Mouse (Mus musculus) stomach, embryonic 14.5 days (tissue): ENCODE results near the gene Nfs1. TPM values are rescaled to one million over a fixed set of nuclear protein-coding genes. Genes with fewer than 3 reads are reported as not detected.
"Not testable (repeated sequence)": the region's sequence is repeated elsewhere in the genome, so short reads cannot be mapped to it uniquely, and the experiment has no call there.

Experiments used
- ATAC-seq: fragments of 200-750 bp; cut with Nextera tagmentation; 2 replicates; pipeline ENCODE4 v1.8.0; 2017; ENCODE audit warnings: low read depth, moderate TSS enrichment; ENCODE audit not compliant: insufficient number of reproducible peaks, insufficient read depth, low FRiP score
- H3K27ac ChIP-seq: fragments of 300-500 bp; sonication (generic); 2 replicates; pipeline ENCODE4 v1.5.1; 2014; ENCODE audit warnings: mild to moderate bottlenecking, low read length, moderate library complexity, mixed read lengths
- H3K27me3 ChIP-seq: fragments of 300-500 bp; sonication (generic); 2 replicates; pipeline ENCODE4 v1.6.1; 2014; ENCODE audit warnings: low read length, control low read depth, mixed read lengths; ENCODE audit not compliant: control insufficient read depth, insufficient read depth
- H3K36me3 ChIP-seq: fragments of 300-500 bp; sonication (generic); 2 replicates; pipeline ENCODE4 v1.6.1; 2014; ENCODE audit warnings: mild to moderate bottlenecking, control low read depth, low read length, moderate library complexity, mixed read lengths; ENCODE audit not compliant: control insufficient read depth, insufficient read depth
- H3K4me1 ChIP-seq: fragments of 300-500 bp; sonication (generic); 2 replicates; pipeline ENCODE4 v1.6.1; 2014; ENCODE audit warnings: low read length, control low read depth, mixed read lengths; ENCODE audit not compliant: control insufficient read depth, insufficient read depth
- H3K4me2 ChIP-seq: fragments of 300-500 bp; sonication (generic); replicated peaks from 2 replicates; pipeline ENCODE4 v1.6.1; 2014; ENCODE audit warnings: low read depth, low read length, control low read depth
- H3K4me3 ChIP-seq: fragments of 300-500 bp; sonication (generic); 2 replicates; pipeline ENCODE4 v1.5.1; 2014; ENCODE audit warnings: low read depth, low read length, control low read depth
- H3K9ac ChIP-seq: fragments of 300-500 bp; sonication (generic); replicated peaks from 2 replicates; pipeline ENCODE4 v1.6.1; 2014; ENCODE audit warnings: low read depth, mild to moderate bottlenecking, control low read depth, low read length, moderate library complexity, mixed read lengths
- H3K9me3 ChIP-seq: fragments of 300-500 bp; sonication (generic); 2 replicates; pipeline ENCODE4 v1.6.1; 2016; ENCODE audit warnings: low read depth, low read length, control low read depth; ENCODE audit not compliant: control insufficient read depth
- whole genome bisulfite sequencing: fragments of 180-500 bp; shearing (Covaris S2); extraction: QIAGEN DNeasy Blood & Tissue Kit; methylation state at CpG from one replicate; pipeline ENCODE4 v1.1.7; 2014; 5-methylcytosine and 5-hydroxymethylcytosine counted together
- polyA plus RNA-seq: library from polyadenylated mRNA; unstranded; fragments of >200 nt; fragmentation: Nextera tagmentation; extraction: Ambion mirVana; gene quantifications from 2 replicates; pipeline ENCODE4 v1.2.1, GENCODE M21; 2014

The Nfs1 gene
- 41.5 and 44.6 TPM in 2 replicates for polyA plus RNA-seq

DNA sequence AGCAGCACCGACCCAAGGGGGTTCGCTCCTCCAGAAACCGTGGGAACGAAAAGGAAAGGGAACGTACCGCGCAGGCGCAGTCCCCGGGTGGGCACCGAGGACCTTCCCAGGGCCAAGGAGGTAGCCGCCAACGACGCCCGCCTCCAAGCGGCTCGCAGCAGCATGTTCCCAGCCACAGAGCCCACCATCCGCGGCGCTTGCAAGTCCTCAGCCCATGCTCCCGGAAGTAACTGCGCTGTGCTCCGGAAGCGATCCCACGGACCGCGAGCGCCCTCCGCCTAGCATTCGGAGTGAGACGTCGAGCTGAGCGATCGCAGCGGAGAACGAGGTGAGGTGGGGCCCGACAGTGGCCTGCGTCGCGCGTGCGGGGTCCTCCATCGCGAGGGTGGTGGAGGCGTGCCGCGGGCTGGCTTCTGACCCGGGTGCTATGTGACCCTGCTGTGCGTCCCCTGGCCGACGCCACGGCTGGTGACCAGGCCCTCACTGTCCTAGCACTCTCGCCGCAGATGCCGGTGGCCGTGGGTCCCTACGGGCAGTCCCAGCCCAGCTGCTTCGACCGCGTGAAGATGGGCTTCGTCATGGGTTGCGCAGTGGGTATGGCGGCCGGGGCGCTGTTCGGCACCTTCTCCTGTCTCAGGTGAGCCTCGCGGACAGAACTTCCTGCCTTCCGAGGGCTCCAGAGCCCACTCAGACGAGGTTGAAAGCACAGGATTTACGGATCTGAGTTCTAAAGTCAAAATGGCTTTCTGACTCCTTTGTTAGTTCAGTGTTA, at the start of gene Nfs1, which contains the start of gene Romo1:
TSS of gene Nfs1 (minus strand) at position 234 of the 772 bp plus-strand sequence.
TSS of gene Romo1 (plus strand) at position 87 of the 772 bp plus-strand sequence.
- Histone ChIP-seq H3K36me3 (peaks cover 26% of the 10 kb centered on the region), H3K27me3 (no peaks in the 10 kb centered on the region), H3K4me2 (peak within 1 kb of the TSS; percentile 82), H3K4me3 (peak within 1 kb of the TSS; percentile 64), H3K4me1 (peaks cover 5% of the 10 kb centered on the region; the same call in 1 of the 2 replicates), H3K9me3 (no peaks in the 10 kb centered on the region), H3K27ac (peak within 1 kb of the TSS; percentile 92), H3K9ac (peak within 1 kb of the TSS; percentile 73)
- WGBS: under 1% methylated on average over 67 of the region's 70 CpGs
- ATAC-seq: peak; percentile 96

DNA sequence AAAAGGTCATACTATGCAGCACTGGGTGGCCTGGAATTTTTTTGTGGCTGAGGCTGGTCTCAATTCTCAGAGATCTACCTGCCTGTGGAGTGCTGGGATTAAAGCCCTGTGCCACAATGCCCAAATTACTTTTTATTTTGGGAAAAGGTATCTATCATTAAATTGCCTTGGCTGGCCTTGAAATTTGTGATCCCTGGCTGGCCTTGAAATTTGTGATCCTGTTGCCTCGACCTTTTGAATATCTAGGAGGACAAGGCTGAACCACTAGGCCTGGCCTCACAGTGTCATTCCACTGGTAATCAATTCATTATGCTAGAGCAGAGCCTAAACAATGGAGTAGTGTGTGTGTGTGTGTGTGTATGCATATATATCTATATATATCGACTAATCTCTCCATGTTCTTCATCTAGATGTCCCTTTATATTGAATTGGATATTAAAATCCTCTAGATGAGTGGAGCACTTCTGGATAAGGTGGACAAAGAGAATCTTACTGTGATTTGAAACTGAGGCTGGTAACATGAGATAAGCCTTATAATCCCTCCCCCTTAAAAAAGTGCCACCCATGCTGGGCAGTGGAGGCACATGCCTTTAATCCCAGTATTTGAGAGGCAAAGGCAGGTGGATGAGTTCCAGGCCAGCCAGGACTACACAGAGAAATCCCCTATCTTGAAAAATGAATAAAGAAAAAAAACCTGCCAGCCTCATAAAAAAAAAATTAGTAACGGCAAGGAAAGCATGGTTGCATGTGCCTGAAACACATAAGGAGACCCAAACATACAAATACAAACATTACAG, 49.3 kb upstream of the Nfs1 start:
- Histone ChIP-seq H3K27ac (no peak overlapping the region), H3K9ac (no peak overlapping the region), H3K9me3 (no peaks in the 10 kb centered on the region), H3K4me1 (0 out of 2 replicates have a peak, but pooled peaks cover 5% of the 10 kb centered on the region), H3K4me2 (no peak overlapping the region), H3K4me3 (no peak overlapping the region), H3K27me3 (no peaks in the 10 kb centered on the region), H3K36me3 (no peaks in the 10 kb centered on the region)
- WGBS: 68% methylated on average over 3 of the region's 3 CpGs
- ATAC-seq: no peak

DNA sequence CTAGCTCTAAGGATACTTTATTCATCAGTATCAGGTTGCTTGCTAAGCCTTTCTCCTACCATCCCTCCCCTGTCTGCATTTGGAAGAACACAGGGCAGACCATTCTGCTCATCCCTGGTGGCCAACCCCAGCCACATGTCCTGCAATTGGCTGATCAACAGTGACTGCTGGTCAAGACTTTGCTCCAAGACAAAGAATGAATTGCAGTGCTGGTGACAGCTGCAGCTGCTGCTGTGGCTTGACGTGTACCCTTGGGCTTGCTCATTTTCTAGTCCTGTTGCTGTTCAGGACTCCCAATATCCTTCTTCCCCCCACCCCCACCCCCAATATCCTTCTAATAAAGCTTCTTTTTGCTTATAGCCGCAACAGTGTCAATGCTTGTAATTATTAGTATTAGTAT, 48.1 kb upstream of the Nfs1 start:
- no peak overlapping the region for H3K4me2 ChIP-seq
- no peak for ATAC-seq
- no peak overlapping the region for H3K27ac ChIP-seq
- no peak overlapping the region for H3K4me3 ChIP-seq
- WGBS: 77% methylated on average over 2 of the region's 2 CpGs
- no peaks in the 10 kb centered on the region for H3K36me3 ChIP-seq
- 0 out of 2 replicates have a peak, but pooled peaks cover 5% of the 10 kb centered on the region for H3K4me1 ChIP-seq
- H3K9ac ChIP-seq: no peak overlapping the region
- no peaks in the 10 kb centered on the region for H3K27me3 ChIP-seq
- H3K9me3 ChIP-seq: no peaks in the 10 kb centered on the region

DNA sequence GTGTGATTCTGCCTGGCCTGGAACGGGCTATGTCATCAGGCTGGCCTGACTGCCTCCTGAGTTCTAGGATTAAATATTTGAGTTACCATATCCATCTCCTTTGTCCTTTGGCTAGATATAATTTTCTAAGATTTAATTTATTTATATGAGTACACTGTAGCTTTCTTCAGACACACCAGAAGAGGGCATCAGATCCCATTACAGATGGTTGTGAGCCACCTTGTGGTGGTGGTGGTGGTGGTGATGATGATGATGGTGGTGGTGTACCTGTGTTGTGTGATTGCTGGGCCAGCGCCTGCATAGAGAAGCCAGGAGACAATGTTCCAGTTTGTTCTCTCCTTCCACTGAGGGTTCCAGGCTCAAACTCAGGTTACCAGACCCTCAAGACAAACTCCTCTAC, 47.6 kb upstream of the Nfs1 start:
- H3K4me2 ChIP-seq: no peak overlapping the region
- no peaks in the 10 kb centered on the region for H3K9me3 ChIP-seq
- H3K27ac ChIP-seq: no peak overlapping the region
- H3K27me3 ChIP-seq: no peaks in the 10 kb centered on the region
- H3K36me3 ChIP-seq: no peaks in the 10 kb centered on the region
- no peak overlapping the region for H3K9ac ChIP-seq
- 0 out of 2 replicates have a peak, but pooled peaks cover 5% of the 10 kb centered on the region for H3K4me1 ChIP-seq
- H3K4me3 ChIP-seq: no peak overlapping the region
- ATAC-seq: no peak
- WGBS: 88% methylated on average over 2 of the region's 2 CpGs

DNA sequence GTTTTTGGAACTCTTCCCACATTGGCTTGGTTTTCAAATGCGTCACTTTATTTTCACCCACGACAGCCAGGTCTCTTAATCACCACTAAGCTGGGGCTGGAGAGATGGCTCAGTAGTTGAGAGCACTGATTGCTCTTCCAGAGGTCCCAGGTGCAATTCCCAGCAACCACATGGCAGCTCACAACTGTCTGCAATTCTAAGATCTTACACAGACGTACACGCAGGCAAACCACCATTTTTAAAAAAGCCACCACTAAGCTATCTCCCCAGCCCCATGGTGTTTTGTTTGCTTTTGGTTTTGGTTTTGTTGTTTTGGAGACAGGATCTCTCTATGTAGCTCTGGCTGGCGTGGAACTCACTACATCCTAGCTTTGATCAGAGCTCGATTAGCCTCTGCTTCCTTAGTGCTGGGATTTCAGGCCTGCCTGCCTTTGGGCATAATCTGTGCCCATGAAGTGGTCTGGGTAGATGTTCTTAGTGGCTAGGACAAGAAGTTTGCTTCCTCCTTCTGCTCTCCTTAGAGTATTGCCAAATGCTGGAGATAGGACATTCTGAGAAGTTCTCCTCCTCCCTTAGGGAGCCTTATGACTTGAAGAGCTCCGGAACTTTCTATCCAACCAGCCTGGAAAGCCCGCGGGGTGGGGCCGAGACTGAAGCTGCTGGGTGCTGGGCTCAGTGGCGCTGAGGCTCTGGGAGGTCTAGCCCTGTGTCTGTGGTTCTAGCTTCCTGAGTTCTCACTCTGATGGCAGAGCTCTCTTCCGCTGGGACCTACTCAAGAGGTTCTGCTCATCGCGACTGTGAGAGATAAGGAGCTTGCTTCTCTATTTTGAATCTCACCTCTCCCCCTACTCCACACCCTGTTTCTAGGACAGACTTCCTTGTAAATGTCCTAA, 46.3 kb upstream of the Nfs1 start:
- Histone ChIP-seq H3K4me1 (no peaks in the 10 kb centered on the region), H3K9me3 (no peaks in the 10 kb centered on the region), H3K4me3 (no peak overlapping the region), H3K27me3 (no peaks in the 10 kb centered on the region), H3K36me3 (no peaks in the 10 kb centered on the region), H3K4me2 (no peak overlapping the region), H3K27ac (no peak overlapping the region), H3K9ac (no peak overlapping the region)
- ATAC-seq: no peak
- WGBS: 79% methylated on average over 14 of the region's 14 CpGs

DNA sequence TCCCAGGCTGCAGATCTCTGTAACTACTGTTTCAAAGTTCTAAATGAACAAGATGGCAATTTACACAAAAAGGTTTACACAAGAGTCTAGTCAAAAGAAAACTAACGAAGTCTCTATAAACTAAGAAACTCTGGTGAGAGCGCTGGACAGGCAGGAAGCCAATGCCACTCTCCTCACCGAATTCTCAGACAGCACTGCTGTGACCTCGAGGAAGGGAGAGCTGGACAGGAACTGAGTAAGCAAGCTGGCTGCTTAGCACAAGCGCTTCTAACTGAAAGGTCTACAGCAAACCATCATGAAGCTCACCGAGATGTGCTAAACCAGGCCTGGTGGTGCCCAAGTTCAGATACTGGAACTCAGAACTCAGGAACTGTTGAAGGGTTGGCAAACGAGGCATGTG, 45.3 kb upstream of the Nfs1 start:
- not testable (repeated sequence) for ATAC-seq, H3K9me3 ChIP-seq, H3K4me1 ChIP-seq, H3K27me3 ChIP-seq, H3K4me3 ChIP-seq, H3K4me2 ChIP-seq, H3K9ac ChIP-seq, H3K36me3 ChIP-seq, H3K27ac ChIP-seq
- WGBS: 70% methylated on average over 7 of the region's 7 CpGs

DNA sequence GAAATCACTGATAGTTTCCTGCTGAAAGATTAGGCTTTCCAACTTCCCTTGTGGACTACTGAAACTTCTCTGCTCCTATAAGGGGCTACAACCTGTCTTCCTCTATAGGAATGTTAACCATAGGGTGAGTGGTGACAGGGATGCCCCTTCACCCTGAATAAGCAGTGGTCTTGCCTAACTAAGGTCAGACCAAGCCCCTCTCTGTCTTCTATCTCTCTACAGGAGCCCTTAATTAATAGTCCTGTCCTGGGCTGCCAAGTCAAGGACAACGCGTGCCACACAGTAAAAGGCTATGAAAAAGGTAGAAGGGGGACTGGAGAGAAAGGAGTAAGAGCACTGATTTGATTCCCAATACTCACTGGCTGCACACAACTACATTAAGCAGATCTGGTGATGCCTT, 37.6 kb upstream of the Nfs1 start:
- peaks cover 12% of the 10 kb centered on the region; the same call in 1 of the 2 replicates for H3K4me1 ChIP-seq
- WGBS: 86% methylated on average over 2 of the region's 2 CpGs
- H3K9ac ChIP-seq: no peak overlapping the region
- H3K4me3 ChIP-seq: no peak overlapping the region
- H3K4me2 ChIP-seq: no peak overlapping the region
- no peak for ATAC-seq
- no peaks in the 10 kb centered on the region for H3K27me3 ChIP-seq
- no peaks in the 10 kb centered on the region for H3K9me3 ChIP-seq
- H3K27ac ChIP-seq: no peak overlapping the region
- H3K36me3 ChIP-seq: peaks cover 20% of the 10 kb centered on the region
